Mouse (Mus musculus) lung, adult 2 months (tissue): ENCODE data around the gene Slc25a22. TPM values are rescaled to one million over a fixed set of nuclear protein-coding genes. Genes with fewer than 3 reads are reported as not detected.

Experiments
- DNase-seq: peaks from one replicate; pipeline ENCODE4 v3.0.0; 2022
- H3K4me1 ChIP-seq: fragments of 200-500 bp; 2 replicates; pipeline ENCODE4 v1.6.1; 2011; ENCODE audit warnings: low read length; ENCODE audit not compliant: control insufficient read depth, insufficient read depth
- H3K4me3 ChIP-seq: fragments of 200-500 bp; replicated peaks from 2 replicates; pipeline ENCODE3; 2011; ENCODE audit warnings: low read depth, mild to moderate bottlenecking, control low read depth, low read length; ENCODE audit errors: extremely low read depth
- CTCF ChIP-seq: fragments of 200-500 bp; IDR thresholded peaks from 2 replicates; pipeline ENCODE4 v1.5.1; 2011; ENCODE audit warnings: mild to moderate bottlenecking, low read length, control low read depth; ENCODE audit not compliant: insufficient read depth
- POLR2A ChIP-seq: fragments of 200-500 bp; IDR thresholded peaks from 2 replicates; pipeline ENCODE4 v1.6.1; 2011; ENCODE audit warnings: low read depth, mild to moderate bottlenecking, control low read depth, low read length, borderline replicate concordance; ENCODE audit errors: extremely low read depth
- WGBS: fragments of 180-500 bp; shearing (Covaris S2); methylation state at CpG from one replicate; pipeline ENCODE4 v1.1.7; 2018; 5-methylcytosine and 5-hydroxymethylcytosine counted together
- polyA plus RNA-seq: library from polyadenylated mRNA; depleted of rRNA; stranded (reverse); fragments of >200 nt; gene quantifications from 2 replicates; pipeline ENCODE4 v1.2.3, GENCODE M21; 2012

The Slc25a22 gene
- polyA plus RNA-seq, 1 experiment: 48.6 TPM

GRCm38 (mm10) chr7:141431434-141432185 lies 6.1 kb downstream of the Slc25a22 start:
- DNase-seq: no peak
- Histone ChIP-seq H3K4me1 (peaks cover 11% of the 10 kb centered on the region), H3K4me3 (no peak overlapping the region)
- TF ChIP-seq CTCF: no peak
- TF ChIP-seq POLR2A: no peak
- 91% methylated on average over 19 of the region's 19 CpGs for WGBS

GRCm38 (mm10) chr7:141430585-141431240 lies 7.0 kb downstream of the Slc25a22 start:
- TF ChIP-seq CTCF (no peak), POLR2A (no peak)
- H3K4me3 ChIP-seq: no peak overlapping the region
- H3K4me1 ChIP-seq: peaks cover 9% of the 10 kb centered on the region
- no peak for DNase-seq
- 97% methylated on average over 9 of the region's 9 CpGs for WGBS

GRCm38 (mm10) chr7:141429840-141430584 lies 7.7 kb downstream of the Slc25a22 start:
- TF ChIP-seq POLR2A: no peak
- TF ChIP-seq CTCF: no peak
- H3K4me1 ChIP-seq: peaks cover 5% of the 10 kb centered on the region
- H3K4me3 ChIP-seq: no peak overlapping the region
- DNase-seq: no peak
- 63% methylated on average over 9 of the region's 9 CpGs for WGBS

- DNase-seq: no peak
- no peak within 1 kb of the TSS for H3K4me3 ChIP-seq
- TF ChIP-seq POLR2A (no peak), CTCF (no peak)
- H3K4me1 ChIP-seq: no peaks in the 10 kb centered on the region; the same call in 1 of the 2 replicates
- 14% methylated on average over 19 of the region's 19 CpGs for WGBS
These were observed 8.4 kb downstream of the Slc25a22 start, which contains the start of gene Cend1 for GRCm38 (mm10) chr7:141429310-141429709. Cend1 (minus strand) TSS chr7:141429491.

GRCm38 (mm10) chr7:141428701-141429100 lies 9.0 kb downstream of the Slc25a22 start:
- TF ChIP-seq POLR2A: no peak
- TF ChIP-seq CTCF: no peak

GRCm38 (mm10) chr7:141426948-141427730 lies 10.6 kb downstream of the Slc25a22 start:
- 82% methylated on average over 12 of the region's 12 CpGs for WGBS
- no peaks in the 10 kb centered on the region; the same call in 1 of the 2 replicates for H3K4me1 ChIP-seq
- TF ChIP-seq POLR2A (no peak), CTCF (no peak)
- no peak for DNase-seq
- H3K4me3 ChIP-seq: no peak overlapping the region

More at GRCm38 (mm10) chr7:141428701-141429100, 9.0 kb downstream of the Slc25a22 start:
- WGBS: 77% methylated on average over 5 of the region's 5 CpGs
- no peaks in the 10 kb centered on the region; the same call in 1 of the 2 replicates for H3K4me1 ChIP-seq
- H3K4me3 ChIP-seq: no peak overlapping the region
- DNase-seq: no peak

GRCm38 (mm10) chr7:141423811-141424210 lies 13.9 kb downstream of the Slc25a22 start:
- 62% methylated on average over 4 of the region's 4 CpGs for WGBS
- no peaks in the 10 kb centered on the region for H3K4me1 ChIP-seq
- TF ChIP-seq CTCF (no peak), POLR2A (no peak)
- H3K4me3 ChIP-seq: no peak overlapping the region
- no peak for DNase-seq

GRCm38 (mm10) chr7:141420030-141420702 lies 17.5 kb downstream of the Slc25a22 start:
- Histone ChIP-seq H3K4me1 (no peaks in the 10 kb centered on the region), H3K4me3 (no peak overlapping the region)
- no peak for DNase-seq
- 76% methylated on average over 9 of the region's 9 CpGs for WGBS
- no peak for TF ChIP-seq POLR2A
- no peak for TF ChIP-seq CTCF
